In the genomic region with DNA sequence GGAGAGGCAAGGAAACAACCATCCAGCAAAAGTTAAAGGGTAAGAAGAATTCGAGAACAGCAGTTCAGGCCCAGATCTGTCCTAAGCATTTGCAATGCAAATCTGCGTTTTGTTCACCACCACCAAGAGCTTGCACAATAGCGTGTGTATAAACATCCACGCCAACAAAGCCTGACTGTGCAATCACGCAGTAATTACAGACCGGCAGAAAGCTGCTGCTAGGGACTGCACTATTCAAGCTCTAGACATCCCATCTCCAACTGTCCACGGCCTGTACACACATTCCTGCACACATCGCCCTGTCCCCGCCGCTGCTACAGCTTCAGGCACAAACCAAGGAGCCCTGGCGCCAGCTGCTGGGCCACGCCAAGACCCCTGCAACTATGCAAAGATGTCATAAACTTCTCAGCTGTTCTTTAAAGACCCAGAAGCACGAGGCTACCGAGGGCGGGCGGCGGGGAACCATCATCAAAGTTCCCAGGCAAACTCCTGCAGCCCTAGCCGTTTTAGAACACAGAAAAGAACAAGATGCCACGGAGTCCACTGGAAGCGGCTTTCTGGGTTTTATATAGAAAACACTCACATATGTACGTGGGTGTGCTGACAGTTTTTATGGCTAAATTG, we compare ENCODE assay signal across 8 mouse cellular contexts. TPM values are rescaled to one million over a fixed set of nuclear protein-coding genes. Genes with fewer than 3 reads are reported as not detected.
DNase-seq lines count a peak whose midpoint lies in the region; ATAC-seq and TF ChIP-seq lines count a peak whose summit lies in the region.

No protein-coding gene starts in this region.

- no peak for TF ChIP-seq POLR2A in cortical plate, adult 2 months (IDR thresholded peaks at IDR 0.05; ENCODE audit: extremely low read depth, insufficient read depth, low read length)

- peaks cover 8% of the 10 kb centered on the region; the same call in 1 of the 2 replicates for H3K36me3 ChIP-seq in heart, embryonic 14.5 days (ENCODE audit: control insufficient read depth, insufficient read depth, low read length)

- 11% methylated on average over 21 of the region's 21 CpGs for WGBS in heart, embryonic 14.5 days

- ATAC-seq in heart, embryonic 14.5 days (ENCODE audit: insufficient number of reproducible peaks, insufficient read depth, low FRiP score, low read depth) = no peak

- no peaks in the 10 kb centered on the region for H3K27me3 ChIP-seq in heart, embryonic 14.5 days (ENCODE audit: control insufficient read depth, insufficient read depth, low read length)

- no peaks in the 10 kb centered on the region for H3K9me3 ChIP-seq in heart, embryonic 14.5 days (ENCODE audit: control insufficient read depth, low read length)

- peak; percentile 65 for DNase-seq in kidney, adult 18-20 months
- DNase-seq in kidney, adult 11 months = no peak
- DNase-seq in layer of hippocampus, adult 9-11 months = peak; percentile 69
- DNase-seq in lung, postnatal 14 days = peak; percentile 66
- DNase-seq in right cerebral cortex, adult 2 months (ENCODE audit: low spot score in 2 of 2) = peak; percentile 32 to 54
- DNase-seq in ovary, postnatal 10 days (ENCODE audit: low spot score) = no peak

- peak overlapping the region; percentile 60 for H3K27ac ChIP-seq in cortical plate, adult 2 months (ENCODE audit: insufficient read depth, low read length)
- peak overlapping the region; percentile 87 to 93 for H3K27ac ChIP-seq in heart, embryonic 14.5 days (replicated peaks in 1 of 2; ENCODE audit: control insufficient read depth in 1 of 2, insufficient read depth in 1 of 2, low read depth in 2 of 2, low read length in 2 of 2)

- peak overlapping the region; percentile 91 for H3K4me2 ChIP-seq in heart, embryonic 14.5 days (ENCODE audit: low read length)

- H3K9ac ChIP-seq in heart, embryonic 14.5 days (ENCODE audit: low read length) = peak overlapping the region; percentile 88

- TF ChIP-seq CTCF in cortical plate, adult 2 months (IDR thresholded peaks at IDR 0.05; ENCODE audit: extremely low read depth, insufficient read depth, low read length) = no peak

- H3K4me1 ChIP-seq in cortical plate, adult 2 months (ENCODE audit: control insufficient read depth, insufficient read depth, low read length) = peaks cover 7% of the 10 kb centered on the region; the same call in 1 of the 2 replicates
- H3K4me1 ChIP-seq in heart, embryonic 14.5 days (ENCODE audit: control insufficient read depth in 2 of 2, insufficient read depth in 2 of 2, low read length in 2 of 2) = peaks cover 33 to 54% of the 10 kb centered on the region in 2 experiments

- H3K4me3 ChIP-seq in cortical plate, adult 2 months (ENCODE audit: insufficient read depth, low read length) = peak overlapping the region; percentile 64
- peak overlapping the region; percentile 65 to 74 for H3K4me3 ChIP-seq in heart, embryonic 14.5 days (ENCODE audit: control insufficient read depth in 1 of 2, insufficient read depth in 1 of 2, low read depth in 1 of 2, low read length in 2 of 2)

RNA-seq across cellular contexts. Expression of a gene that starts 1.1 kb away (rescaled TPM):
- polyA plus RNA-seq in cortical plate, adult 2 months (2012; rRNA removed) = 6.9 and 7.3 TPM in 2 replicates
- 7.1 and 7.4 TPM in 2 replicates for polyA plus RNA-seq in heart, embryonic 14.5 days (2014; fragmentation: Nextera tagmentation; extraction: Ambion mirVana)

Comparison
In these comparisons a context has a peak if more than half of its experiments do, and no peak if none do; other contexts are left out.
1. DNase-seq: peak in kidney, adult 18-20 months (single experiment), layer of hippocampus, adult 9-11 months (single experiment), lung, postnatal 14 days (single experiment) and right cerebral cortex, adult 2 months (2 of 2); none in kidney, adult 11 months (single experiment) and ovary, postnatal 10 days (single experiment).